Mouse (Mus musculus): ENCODE results near the gene Shmt2. TPM values are rescaled to one million over a fixed set of nuclear protein-coding genes. Genes with fewer than 3 reads are reported as not detected.

Gene Shmt2
- 12.7 and 16.7 TPM in 2 replicates for polyA plus RNA-seq (2012; rRNA removed)

- peaks cover 14% of the 10 kb centered on the region for H3K4me1 ChIP-seq (ENCODE audit: control insufficient read depth, insufficient read depth, low read length)
- H3K27ac ChIP-seq (ENCODE audit: control insufficient read depth, insufficient read depth, low read depth, low read length) = peak within 1 kb of the TSS; percentile 44; the same call in 1 of the 2 replicates
- peaks cover 3% of the 10 kb centered on the region for H3K27me3 ChIP-seq (ENCODE audit: control insufficient read depth, insufficient read depth, low read length)
- no peaks in the 10 kb centered on the region for H3K36me3 ChIP-seq (ENCODE audit: control insufficient read depth, insufficient read depth, low read length)
- peak within 1 kb of the TSS; percentile 82 for H3K4me3 ChIP-seq (ENCODE audit: control insufficient read depth, low read depth, low read length)
- TF ChIP-seq POLR2A (IDR thresholded peaks at IDR 0.05; ENCODE audit: control insufficient read depth, low read depth, low read length) (0 out of 2 replicates have a peak, but pooled peaks have one; percentile 43), CTCF (IDR thresholded peaks at IDR 0.05; ENCODE audit: control insufficient read depth, insufficient read depth, insufficient replicate concordance, low read depth, low read length) (no peak)
These were observed at the start of gene Shmt2 for GRCm38 (mm10) chr10:127522088-127522581. Gene Shmt2, minus strand, starts transcription at chr10:127522444.

- no peaks in the 10 kb centered on the region for H3K4me1 ChIP-seq (ENCODE audit: control insufficient read depth, insufficient read depth, low read length)
- H3K27me3 ChIP-seq (ENCODE audit: control insufficient read depth, insufficient read depth, low read length) = no peaks in the 10 kb centered on the region
- H3K36me3 ChIP-seq (ENCODE audit: control insufficient read depth, insufficient read depth, low read length) = no peaks in the 10 kb centered on the region
- no peak overlapping the region for H3K4me3 ChIP-seq (ENCODE audit: control insufficient read depth, low read depth, low read length)
- no peak for TF ChIP-seq POLR2A (IDR thresholded peaks at IDR 0.05; ENCODE audit: control insufficient read depth, low read depth, low read length)
- TF ChIP-seq CTCF (IDR thresholded peaks at IDR 0.05; ENCODE audit: control insufficient read depth, insufficient read depth, insufficient replicate concordance, low read depth, low read length) = no peak
- H3K27ac ChIP-seq (ENCODE audit: control insufficient read depth, insufficient read depth, low read depth, low read length) = no peak overlapping the region
These were observed 48.8 kb upstream of the Shmt2 start for GRCm38 (mm10) chr10:127570937-127571641.

GRCm38 (mm10) chr10:127570384-127570783 is 48.1 kb upstream of the Shmt2 start:
- Histone ChIP-seq H3K27me3 (ENCODE audit: control insufficient read depth, insufficient read depth, low read length) (no peaks in the 10 kb centered on the region), H3K4me1 (ENCODE audit: control insufficient read depth, insufficient read depth, low read length) (no peaks in the 10 kb centered on the region), H3K27ac (ENCODE audit: control insufficient read depth, insufficient read depth, low read depth, low read length) (no peak overlapping the region), H3K4me3 (ENCODE audit: control insufficient read depth, low read depth, low read length) (no peak overlapping the region), H3K36me3 (ENCODE audit: control insufficient read depth, insufficient read depth, low read length) (no peaks in the 10 kb centered on the region)
- no peak for TF ChIP-seq POLR2A (IDR thresholded peaks at IDR 0.05; ENCODE audit: control insufficient read depth, low read depth, low read length)
- TF ChIP-seq CTCF (IDR thresholded peaks at IDR 0.05; ENCODE audit: control insufficient read depth, insufficient read depth, insufficient replicate concordance, low read depth, low read length) = no peak

GRCm38 (mm10) chr10:127569450-127569849 is 47.2 kb upstream of the Shmt2 start:
- Histone ChIP-seq H3K27me3 (ENCODE audit: control insufficient read depth, insufficient read depth, low read length) (no peaks in the 10 kb centered on the region), H3K4me3 (ENCODE audit: control insufficient read depth, low read depth, low read length) (no peak overlapping the region), H3K4me1 (ENCODE audit: control insufficient read depth, insufficient read depth, low read length) (no peaks in the 10 kb centered on the region), H3K36me3 (ENCODE audit: control insufficient read depth, insufficient read depth, low read length) (no peaks in the 10 kb centered on the region), H3K27ac (ENCODE audit: control insufficient read depth, insufficient read depth, low read depth, low read length) (no peak overlapping the region)
- TF ChIP-seq POLR2A (IDR thresholded peaks at IDR 0.05; ENCODE audit: control insufficient read depth, low read depth, low read length) (no peak), CTCF (IDR thresholded peaks at IDR 0.05; ENCODE audit: control insufficient read depth, insufficient read depth, insufficient replicate concordance, low read depth, low read length) (peak; percentile 67)

GRCm38 (mm10) chr10:127566553-127567326 is 44.5 kb upstream of the Shmt2 start:
- TF ChIP-seq CTCF (IDR thresholded peaks at IDR 0.05; ENCODE audit: control insufficient read depth, insufficient read depth, insufficient replicate concordance, low read depth, low read length) (no peak), POLR2A (IDR thresholded peaks at IDR 0.05; ENCODE audit: control insufficient read depth, low read depth, low read length) (no peak)
- Histone ChIP-seq H3K36me3 (ENCODE audit: control insufficient read depth, insufficient read depth, low read length) (no peaks in the 10 kb centered on the region), H3K27ac (ENCODE audit: control insufficient read depth, insufficient read depth, low read depth, low read length) (no peak overlapping the region)

GRCm38 (mm10) chr10:127564301-127564700 is 42.1 kb upstream of the Shmt2 start:
- Histone ChIP-seq H3K4me1 (ENCODE audit: control insufficient read depth, insufficient read depth, low read length) (peaks cover 4% of the 10 kb centered on the region; the same call in 1 of the 2 replicates), H3K36me3 (ENCODE audit: control insufficient read depth, insufficient read depth, low read length) (no peaks in the 10 kb centered on the region), H3K27ac (ENCODE audit: control insufficient read depth, insufficient read depth, low read depth, low read length) (no peak overlapping the region)

More at GRCm38 (mm10) chr10:127566553-127567326, 44.5 kb upstream of the Shmt2 start:
- H3K4me3 ChIP-seq (ENCODE audit: control insufficient read depth, low read depth, low read length) = no peak overlapping the region
- H3K4me1 ChIP-seq (ENCODE audit: control insufficient read depth, insufficient read depth, low read length) = peaks cover 4% of the 10 kb centered on the region; the same call in 1 of the 2 replicates
- H3K27me3 ChIP-seq (ENCODE audit: control insufficient read depth, insufficient read depth, low read length) = no peaks in the 10 kb centered on the region

GRCm38 (mm10) chr10:127563840-127564239 is 41.6 kb upstream of the Shmt2 start:
- no peak for TF ChIP-seq CTCF (IDR thresholded peaks at IDR 0.05; ENCODE audit: control insufficient read depth, insufficient read depth, insufficient replicate concordance, low read depth, low read length)
- TF ChIP-seq POLR2A (IDR thresholded peaks at IDR 0.05; ENCODE audit: control insufficient read depth, low read depth, low read length) = no peak
- H3K4me3 ChIP-seq (ENCODE audit: control insufficient read depth, low read depth, low read length) = no peak overlapping the region
- H3K4me1 ChIP-seq (ENCODE audit: control insufficient read depth, insufficient read depth, low read length) = peaks cover 4% of the 10 kb centered on the region; the same call in 1 of the 2 replicates
- H3K36me3 ChIP-seq (ENCODE audit: control insufficient read depth, insufficient read depth, low read length) = no peaks in the 10 kb centered on the region
- no peak overlapping the region for H3K27ac ChIP-seq (ENCODE audit: control insufficient read depth, insufficient read depth, low read depth, low read length)
- no peaks in the 10 kb centered on the region for H3K27me3 ChIP-seq (ENCODE audit: control insufficient read depth, insufficient read depth, low read length)

More at GRCm38 (mm10) chr10:127564301-127564700, 42.1 kb upstream of the Shmt2 start:
- TF ChIP-seq CTCF (IDR thresholded peaks at IDR 0.05; ENCODE audit: control insufficient read depth, insufficient read depth, insufficient replicate concordance, low read depth, low read length) (no peak), POLR2A (IDR thresholded peaks at IDR 0.05; ENCODE audit: control insufficient read depth, low read depth, low read length) (no peak)
- H3K27me3 ChIP-seq (ENCODE audit: control insufficient read depth, insufficient read depth, low read length) = no peaks in the 10 kb centered on the region
- no peak overlapping the region for H3K4me3 ChIP-seq (ENCODE audit: control insufficient read depth, low read depth, low read length)

Data from testis, adult 2 months (tissue).